Mouse (Mus musculus): ENCODE measurements around the gene Map2k4. TPM values are rescaled to one million over a fixed set of nuclear protein-coding genes. Genes with fewer than 3 reads are reported as not detected.

The Map2k4 gene
- total RNA-seq, 1 experiment: 35.9 TPM

- Histone ChIP-seq H3K36me3 (ENCODE audit: control insufficient read depth, insufficient read depth, low read length, poor library complexity, severe bottlenecking) (no peaks in the 10 kb centered on the region), H3K4me3 (ENCODE audit: insufficient read depth in 1 of 2, low read depth in 1 of 2, low read length in 2 of 2, poor library complexity in 1 of 2, severe bottlenecking in 1 of 2) (no peak overlapping the region), H3K9ac (ENCODE audit: insufficient read depth, low read depth, low read length, poor library complexity, severe bottlenecking) (no peak overlapping the region), H3K27ac (ENCODE audit: insufficient read depth, low read depth, low read length, poor library complexity, severe bottlenecking) (no peak overlapping the region), H3K9me3 (ENCODE audit: control insufficient read depth, insufficient read depth, low read depth, low read length) (no peaks in the 10 kb centered on the region; the same call in 1 of the 2 replicates), H3K4me1 (ENCODE audit: control insufficient read depth in 2 of 2, insufficient read depth in 2 of 2, low read length in 2 of 2, poor library complexity in 1 of 2) (no peaks in the 10 kb centered on the region)
- no peak for DNase-seq (ENCODE audit: low read depth, low spot score)
- in situ Hi-C loops (cut with MboI; ENCODE audit: low sequenced_read_pairs in 2 of 2, unreplicated experiment in 2 of 2): no loop called here
- no peak for TF ChIP-seq ZC3H11A (IDR thresholded peaks at IDR 0.05; ENCODE audit: borderline replicate concordance, low read depth, low read length)
- TF ChIP-seq MAFK (IDR thresholded peaks at IDR 0.05; ENCODE audit: insufficient read depth, low read depth, low read length): no peak
- no peak for TF ChIP-seq CHD2 (IDR thresholded peaks at IDR 0.05; ENCODE audit: low read depth, low read length)
- no peak for TF ChIP-seq HCFC1 (IDR thresholded peaks at IDR 0.05; ENCODE audit: borderline replicate concordance, insufficient read depth, low read length)
- TF ChIP-seq ZNF384 (IDR thresholded peaks at IDR 0.05; ENCODE audit: low read depth, low read length): no peak
These were observed 47.3 kb downstream of the Map2k4 start for GRCm38 (mm10) chr11:65740811-65741210.

GRCm38 (mm10) chr11:65740390-65740789 lies 47.7 kb downstream of the Map2k4 start:
- no peak overlapping the region for H3K4me3 ChIP-seq (ENCODE audit: insufficient read depth in 1 of 2, low read depth in 1 of 2, low read length in 2 of 2, poor library complexity in 1 of 2, severe bottlenecking in 1 of 2)
- H3K9ac ChIP-seq (ENCODE audit: insufficient read depth, low read depth, low read length, poor library complexity, severe bottlenecking): no peak overlapping the region
- TF ChIP-seq MAFK (IDR thresholded peaks at IDR 0.05; ENCODE audit: insufficient read depth, low read depth, low read length): no peak
- no peak for TF ChIP-seq ZC3H11A (IDR thresholded peaks at IDR 0.05; ENCODE audit: borderline replicate concordance, low read depth, low read length)
- TF ChIP-seq HCFC1 (IDR thresholded peaks at IDR 0.05; ENCODE audit: borderline replicate concordance, insufficient read depth, low read length): no peak
- TF ChIP-seq ZNF384 (IDR thresholded peaks at IDR 0.05; ENCODE audit: low read depth, low read length): no peak
- no peak for TF ChIP-seq CHD2 (IDR thresholded peaks at IDR 0.05; ENCODE audit: low read depth, low read length)

GRCm38 (mm10) chr11:65739880-65740279 lies 48.2 kb downstream of the Map2k4 start:
- Histone ChIP-seq H3K9me3 (ENCODE audit: control insufficient read depth, insufficient read depth, low read depth, low read length) (no peaks in the 10 kb centered on the region; the same call in 1 of the 2 replicates), H3K4me3 (ENCODE audit: insufficient read depth in 1 of 2, low read depth in 1 of 2, low read length in 2 of 2, poor library complexity in 1 of 2, severe bottlenecking in 1 of 2) (no peak overlapping the region), H3K4me1 (ENCODE audit: control insufficient read depth in 2 of 2, insufficient read depth in 2 of 2, low read length in 2 of 2, poor library complexity in 1 of 2) (no peaks in the 10 kb centered on the region), H3K27ac (ENCODE audit: insufficient read depth, low read depth, low read length, poor library complexity, severe bottlenecking) (no peak overlapping the region), H3K36me3 (ENCODE audit: control insufficient read depth, insufficient read depth, low read length, poor library complexity, severe bottlenecking) (no peaks in the 10 kb centered on the region), H3K9ac (ENCODE audit: insufficient read depth, low read depth, low read length, poor library complexity, severe bottlenecking) (no peak overlapping the region)
- no peak for DNase-seq (ENCODE audit: low read depth, low spot score)
- no peak for TF ChIP-seq MAFK (IDR thresholded peaks at IDR 0.05; ENCODE audit: insufficient read depth, low read depth, low read length)
- TF ChIP-seq HCFC1 (IDR thresholded peaks at IDR 0.05; ENCODE audit: borderline replicate concordance, insufficient read depth, low read length): no peak
- no peak for TF ChIP-seq ZC3H11A (IDR thresholded peaks at IDR 0.05; ENCODE audit: borderline replicate concordance, low read depth, low read length)
- TF ChIP-seq ZNF384 (IDR thresholded peaks at IDR 0.05; ENCODE audit: low read depth, low read length): no peak
- no peak for TF ChIP-seq CHD2 (IDR thresholded peaks at IDR 0.05; ENCODE audit: low read depth, low read length)
- in situ Hi-C loops (cut with MboI; ENCODE audit: low sequenced_read_pairs in 2 of 2, unreplicated experiment in 2 of 2): no loop called here

More at GRCm38 (mm10) chr11:65740390-65740789, 47.7 kb downstream of the Map2k4 start:
- H3K27ac ChIP-seq (ENCODE audit: insufficient read depth, low read depth, low read length, poor library complexity, severe bottlenecking): no peak overlapping the region
- no peak for DNase-seq (ENCODE audit: low read depth, low spot score)
- H3K4me1 ChIP-seq (ENCODE audit: control insufficient read depth in 2 of 2, insufficient read depth in 2 of 2, low read length in 2 of 2, poor library complexity in 1 of 2): no peaks in the 10 kb centered on the region
- H3K36me3 ChIP-seq (ENCODE audit: control insufficient read depth, insufficient read depth, low read length, poor library complexity, severe bottlenecking): no peaks in the 10 kb centered on the region
- in situ Hi-C loops (cut with MboI; ENCODE audit: low sequenced_read_pairs in 2 of 2, unreplicated experiment in 2 of 2): no loop called here
- no peaks in the 10 kb centered on the region; the same call in 1 of the 2 replicates for H3K9me3 ChIP-seq (ENCODE audit: control insufficient read depth, insufficient read depth, low read depth, low read length)

GRCm38 (mm10) chr11:65734656-65735055 lies 53.4 kb downstream of the Map2k4 start:
- in situ Hi-C loops (cut with MboI; ENCODE audit: low sequenced_read_pairs in 2 of 2, unreplicated experiment in 2 of 2): no loop called here

More at GRCm38 (mm10) chr11:65734656-65735055, 53.4 kb downstream of the Map2k4 start:
- H3K36me3 ChIP-seq (ENCODE audit: control insufficient read depth, insufficient read depth, low read length, poor library complexity, severe bottlenecking): peaks cover 2% of the 10 kb centered on the region; the same call in 1 of the 2 replicates
- H3K4me3 ChIP-seq (ENCODE audit: insufficient read depth in 1 of 2, low read depth in 1 of 2, low read length in 2 of 2, poor library complexity in 1 of 2, severe bottlenecking in 1 of 2): no peak overlapping the region
- no peak for DNase-seq (ENCODE audit: low read depth, low spot score)
- TF ChIP-seq ZC3H11A (IDR thresholded peaks at IDR 0.05; ENCODE audit: borderline replicate concordance, low read depth, low read length): no peak
- no peak for TF ChIP-seq ZNF384 (IDR thresholded peaks at IDR 0.05; ENCODE audit: low read depth, low read length)
- TF ChIP-seq CHD2 (IDR thresholded peaks at IDR 0.05; ENCODE audit: low read depth, low read length): no peak
- TF ChIP-seq HCFC1 (IDR thresholded peaks at IDR 0.05; ENCODE audit: borderline replicate concordance, insufficient read depth, low read length): no peak
- TF ChIP-seq MAFK (IDR thresholded peaks at IDR 0.05; ENCODE audit: insufficient read depth, low read depth, low read length): no peak
- H3K4me1 ChIP-seq (ENCODE audit: control insufficient read depth in 2 of 2, insufficient read depth in 2 of 2, low read length in 2 of 2, poor library complexity in 1 of 2): no peaks in the 10 kb centered on the region
- no peak overlapping the region for H3K9ac ChIP-seq (ENCODE audit: insufficient read depth, low read depth, low read length, poor library complexity, severe bottlenecking)
- H3K9me3 ChIP-seq (ENCODE audit: control insufficient read depth, insufficient read depth, low read depth, low read length): no peaks in the 10 kb centered on the region; the same call in 1 of the 2 replicates
- no peak overlapping the region for H3K27ac ChIP-seq (ENCODE audit: insufficient read depth, low read depth, low read length, poor library complexity, severe bottlenecking)
